Mouse (Mus musculus): ENCODE results near the gene Ywhab. TPM values are rescaled to one million over a fixed set of nuclear protein-coding genes. Genes with fewer than 3 reads are reported as not detected.

Ywhab gene
- polyA plus RNA-seq, 1 experiment from 2014 or later = 288 TPM

DNA sequence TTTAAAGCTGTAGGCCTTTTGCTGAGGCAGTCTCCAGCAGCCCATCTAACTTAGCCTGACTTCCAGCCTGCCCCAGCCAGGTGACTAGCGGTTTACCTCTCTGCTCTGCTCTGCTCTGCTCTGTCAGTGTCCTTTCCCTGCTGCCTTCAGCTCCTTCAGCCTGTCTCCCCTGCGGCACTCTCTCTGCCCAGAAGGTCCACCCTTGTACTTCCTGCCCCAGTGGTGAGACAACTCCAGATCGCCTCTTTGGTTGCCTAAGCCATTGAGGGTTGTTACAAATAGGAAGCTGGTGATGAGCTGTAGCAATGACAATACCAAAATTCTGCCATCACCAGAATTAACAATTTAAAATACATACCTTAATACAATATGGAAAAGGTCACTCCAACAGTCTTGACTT is 16.2 kb downstream of the Ywhab start:
- whole genome bisulfite sequencing = 84% methylated on average over 3 of the region's 3 CpGs
- Histone ChIP-seq H3K9me3 (no peaks in the 10 kb centered on the region), H3K36me3 (peaks cover 29% of the 10 kb centered on the region), H3K27ac (no peak overlapping the region), H3K9ac (no peak overlapping the region), H3K4me2 (no peak overlapping the region), H3K4me3 (replicated peaks) (no peak overlapping the region), H3K27me3 (replicated peaks) (no peaks in the 10 kb centered on the region), H3K4me1 (peaks cover 8% of the 10 kb centered on the region; the same call in 1 of the 2 replicates)
- no peak for ATAC-seq (ENCODE audit: insufficient read depth, low FRiP score, low read depth)

GRCm38 (mm10) chr2:164015304-164015703 is 20.5 kb downstream of the Ywhab start:
- H3K9me3 ChIP-seq = no peaks in the 10 kb centered on the region
- H3K27me3 ChIP-seq (replicated peaks) = no peaks in the 10 kb centered on the region
- 91% methylated on average over 16 of the region's 16 CpGs for WGBS
- H3K27ac ChIP-seq = no peak overlapping the region
- peaks cover 59% of the 10 kb centered on the region for H3K36me3 ChIP-seq
- H3K4me1 ChIP-seq = 0 out of 2 replicates have a peak, but pooled peaks cover under 1% of the 10 kb centered on the region
- no peak overlapping the region for H3K9ac ChIP-seq
- ATAC-seq (ENCODE audit: insufficient read depth, low FRiP score, low read depth) = no peak
- no peak overlapping the region for H3K4me2 ChIP-seq
- H3K4me3 ChIP-seq (replicated peaks) = no peak overlapping the region

DNA sequence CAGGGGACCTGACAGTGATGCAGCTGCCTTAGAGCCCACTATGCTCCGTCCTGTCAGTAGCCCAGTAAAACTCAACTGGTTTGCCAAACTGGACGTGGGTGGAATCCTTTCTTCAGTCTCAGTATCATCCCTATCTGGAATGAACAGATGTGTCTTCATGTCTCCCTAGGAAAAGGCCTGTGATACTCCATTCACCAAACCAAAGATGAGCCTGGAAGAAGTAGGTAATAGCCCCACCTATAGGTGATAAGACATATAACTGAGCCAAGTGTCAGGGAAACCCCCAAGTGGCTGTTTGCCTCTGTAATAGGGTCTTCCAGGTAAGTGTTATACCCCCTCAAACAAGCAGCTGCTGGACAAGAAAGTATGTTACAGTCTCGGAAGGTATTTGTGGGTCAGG is 24.1 kb downstream of the Ywhab start:
- peaks cover 47% of the 10 kb centered on the region for H3K36me3 ChIP-seq

GRCm38 (mm10) chr2:164019943-164020342 is 25.2 kb downstream of the Ywhab start:
- H3K36me3 ChIP-seq = peaks cover 39% of the 10 kb centered on the region

More for the DNA sequence above, 24.1 kb downstream of the Ywhab start:
- WGBS = 88% methylated on average over 3 of the region's 3 CpGs
- Histone ChIP-seq H3K9ac (no peak overlapping the region), H3K27me3 (replicated peaks) (no peaks in the 10 kb centered on the region), H3K4me3 (replicated peaks) (no peak overlapping the region), H3K9me3 (no peaks in the 10 kb centered on the region), H3K27ac (no peak overlapping the region), H3K4me2 (no peak overlapping the region), H3K4me1 (no peaks in the 10 kb centered on the region)
- no peak for ATAC-seq (ENCODE audit: insufficient read depth, low FRiP score, low read depth)

DNA sequence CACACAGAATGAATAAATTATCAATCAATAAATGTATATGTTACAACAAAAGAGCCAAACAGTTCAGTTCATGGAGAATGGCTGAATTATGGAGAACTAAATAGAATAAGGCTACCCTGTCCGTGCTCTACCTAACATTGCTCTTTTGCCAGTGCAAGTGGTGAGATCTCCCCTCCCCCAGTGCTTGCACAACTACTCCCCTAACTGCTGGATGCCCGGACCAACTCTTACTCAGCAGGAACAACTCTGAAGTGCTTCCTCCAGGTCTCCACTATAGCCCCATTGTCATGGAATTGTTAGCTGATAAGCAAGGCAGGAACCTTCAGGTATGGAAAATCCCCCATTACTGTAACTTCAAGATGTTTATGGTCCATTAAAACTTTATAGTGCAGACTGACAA is 27.3 kb downstream of the Ywhab start:
- 51% methylated on average over 2 of the region's 2 CpGs for WGBS
- Histone ChIP-seq H3K4me2 (no peak overlapping the region), H3K36me3 (peaks cover 22% of the 10 kb centered on the region), H3K4me1 (no peaks in the 10 kb centered on the region), H3K9me3 (no peaks in the 10 kb centered on the region), H3K27me3 (replicated peaks) (no peaks in the 10 kb centered on the region), H3K4me3 (replicated peaks) (no peak overlapping the region), H3K9ac (no peak overlapping the region), H3K27ac (no peak overlapping the region)
- no peak for ATAC-seq (ENCODE audit: insufficient read depth, low FRiP score, low read depth)

More at GRCm38 (mm10) chr2:164019943-164020342, 25.2 kb downstream of the Ywhab start:
- ATAC-seq (ENCODE audit: insufficient read depth, low FRiP score, low read depth) = no peak
- Histone ChIP-seq H3K27me3 (replicated peaks) (no peaks in the 10 kb centered on the region), H3K4me3 (replicated peaks) (no peak overlapping the region), H3K9ac (no peak overlapping the region), H3K4me2 (no peak overlapping the region), H3K9me3 (no peaks in the 10 kb centered on the region), H3K4me1 (no peaks in the 10 kb centered on the region), H3K27ac (no peak overlapping the region)
- WGBS = 79% methylated on average over 4 of the region's 4 CpGs

- H3K4me2 ChIP-seq = no peak within 1 kb of the TSS
- H3K36me3 ChIP-seq = no peaks in the 10 kb centered on the region
- no peak within 1 kb of the TSS for H3K4me3 ChIP-seq (replicated peaks)
- ATAC-seq (ENCODE audit: insufficient read depth, low FRiP score, low read depth) = no peak
- no peaks in the 10 kb centered on the region for H3K4me1 ChIP-seq
- H3K27me3 ChIP-seq (replicated peaks) = no peaks in the 10 kb centered on the region
- 81% methylated on average over 16 of the region's 16 CpGs for WGBS
- H3K9ac ChIP-seq = no peak within 1 kb of the TSS
- H3K9me3 ChIP-seq = no peaks in the 10 kb centered on the region
- no peak within 1 kb of the TSS for H3K27ac ChIP-seq
Measured at GRCm38 (mm10) chr2:164025150-164025549, 30.4 kb downstream of the Ywhab start, which contains the start of gene Pabpc1l. Gene Pabpc1l (plus strand): TSS chr2:164025450.

DNA sequence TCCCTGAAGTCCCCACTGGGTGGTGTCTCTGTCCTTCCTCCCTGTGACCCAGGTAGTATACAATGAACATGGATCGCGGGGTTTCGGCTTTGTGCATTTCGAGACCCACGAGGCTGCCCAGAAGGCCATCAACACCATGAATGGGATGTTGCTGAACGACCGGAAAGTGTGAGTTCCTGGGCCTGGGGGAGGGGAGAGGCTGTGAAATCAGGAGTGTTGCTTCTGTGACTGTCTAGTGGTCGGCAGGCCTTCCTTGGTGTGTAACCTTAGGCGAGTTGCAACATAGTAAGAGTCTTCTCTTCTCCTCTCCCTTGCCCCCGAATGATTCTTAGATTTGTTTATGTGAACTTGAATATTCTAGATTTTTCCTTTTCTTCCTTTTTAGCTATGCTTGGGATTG is 36.4 kb downstream of the Ywhab start:
- 66% methylated on average over 10 of the region's 10 CpGs for WGBS
- Histone ChIP-seq H3K36me3 (no peaks in the 10 kb centered on the region), H3K4me1 (no peaks in the 10 kb centered on the region), H3K9me3 (no peaks in the 10 kb centered on the region), H3K27me3 (replicated peaks) (no peaks in the 10 kb centered on the region), H3K4me3 (replicated peaks) (no peak overlapping the region), H3K4me2 (no peak overlapping the region), H3K27ac (no peak overlapping the region), H3K9ac (no peak overlapping the region)
- no peak for ATAC-seq (ENCODE audit: insufficient read depth, low FRiP score, low read depth)

GRCm38 (mm10) chr2:164032973-164033372 is 38.2 kb downstream of the Ywhab start:
- no peak overlapping the region for H3K4me3 ChIP-seq (replicated peaks)
- WGBS = 83% methylated on average over 3 of the region's 3 CpGs
- no peaks in the 10 kb centered on the region for H3K36me3 ChIP-seq
- H3K4me1 ChIP-seq = no peaks in the 10 kb centered on the region
- no peak overlapping the region for H3K4me2 ChIP-seq
- H3K27ac ChIP-seq = no peak overlapping the region
- no peak overlapping the region for H3K9ac ChIP-seq
- no peaks in the 10 kb centered on the region for H3K27me3 ChIP-seq (replicated peaks)
- no peaks in the 10 kb centered on the region for H3K9me3 ChIP-seq
- ATAC-seq (ENCODE audit: insufficient read depth, low FRiP score, low read depth) = no peak

- no peaks in the 10 kb centered on the region for H3K27me3 ChIP-seq (replicated peaks)
- no peaks in the 10 kb centered on the region for H3K4me1 ChIP-seq
- no peaks in the 10 kb centered on the region for H3K9me3 ChIP-seq
- H3K27ac ChIP-seq = no peak overlapping the region
- H3K4me2 ChIP-seq = no peak overlapping the region
- WGBS = 40% methylated on average over 10 of the region's 10 CpGs
- no peak for ATAC-seq (ENCODE audit: insufficient read depth, low FRiP score, low read depth)
- no peak overlapping the region for H3K4me3 ChIP-seq (replicated peaks)
- no peak overlapping the region for H3K9ac ChIP-seq
- no peaks in the 10 kb centered on the region for H3K36me3 ChIP-seq
Measured at GRCm38 (mm10) chr2:164036520-164037019, 41.8 kb downstream of the Ywhab start.

DNA sequence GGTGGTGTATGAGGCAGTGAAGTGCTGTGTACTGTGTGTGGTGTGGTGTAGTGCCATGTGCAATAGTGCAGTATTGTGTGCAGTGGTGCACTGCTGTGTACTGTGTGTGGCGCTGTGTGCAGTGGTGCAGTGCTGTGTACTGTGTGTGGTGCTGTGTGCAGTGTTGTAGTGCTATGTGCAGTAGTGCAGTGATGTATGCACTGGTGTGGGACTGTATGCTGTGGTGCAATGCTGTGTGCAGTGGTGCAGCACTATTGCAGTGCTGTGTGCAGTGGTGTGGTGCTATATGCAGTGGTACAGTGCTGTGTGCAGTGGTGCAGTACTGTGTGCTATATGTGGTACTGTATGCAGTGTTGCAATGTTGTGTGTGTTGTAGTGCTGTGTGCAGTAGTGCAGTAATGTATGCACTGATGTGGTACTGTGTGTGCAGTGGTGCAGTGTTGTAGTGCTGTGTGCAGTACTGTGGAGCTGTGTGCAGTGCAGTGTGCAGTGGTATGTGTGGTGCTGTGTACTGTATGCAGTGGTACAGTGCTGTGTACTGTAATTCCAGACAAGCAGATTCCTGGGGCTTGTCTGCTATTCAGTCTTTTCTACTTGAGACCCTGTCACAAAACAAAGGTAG is 43.8 kb downstream of the Ywhab start:
- Histone ChIP-seq H3K4me3 (replicated peaks) (no peak overlapping the region), H3K9ac (no peak overlapping the region), H3K36me3 (no peaks in the 10 kb centered on the region), H3K27ac (no peak overlapping the region), H3K4me2 (no peak overlapping the region), H3K9me3 (no peaks in the 10 kb centered on the region), H3K27me3 (replicated peaks) (no peaks in the 10 kb centered on the region), H3K4me1 (no peaks in the 10 kb centered on the region)
- no peak for ATAC-seq (ENCODE audit: insufficient read depth, low FRiP score, low read depth)
- 92% methylated on average over 1 of the region's 1 CpGs for WGBS

DNA sequence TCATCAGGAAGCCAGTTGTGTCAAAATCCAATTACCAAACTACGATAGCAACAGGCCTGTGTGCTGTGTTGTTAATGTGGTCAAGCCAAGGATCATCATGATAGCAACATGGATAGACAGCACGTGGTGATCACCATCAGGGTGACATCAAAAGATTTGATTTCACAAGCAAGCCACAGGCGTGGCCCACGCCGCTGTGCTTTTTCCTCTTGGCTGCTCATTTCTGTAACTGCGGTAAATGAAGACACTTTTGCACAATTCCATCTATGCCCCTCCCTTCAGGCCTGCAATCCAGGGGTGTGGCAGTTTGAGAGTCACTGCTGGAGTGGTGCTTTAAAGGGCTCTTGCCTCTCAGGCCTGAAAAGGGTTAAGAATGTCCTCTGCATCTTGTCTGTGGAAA is 46.2 kb downstream of the Ywhab start:
- Histone ChIP-seq H3K27ac (no peak overlapping the region), H3K36me3 (no peaks in the 10 kb centered on the region), H3K9ac (no peak overlapping the region), H3K4me2 (no peak overlapping the region), H3K4me1 (no peaks in the 10 kb centered on the region), H3K9me3 (no peaks in the 10 kb centered on the region), H3K4me3 (replicated peaks) (no peak overlapping the region), H3K27me3 (replicated peaks) (no peaks in the 10 kb centered on the region)
- WGBS = 84% methylated on average over 6 of the region's 6 CpGs
- ATAC-seq (ENCODE audit: insufficient read depth, low FRiP score, low read depth) = no peak

GRCm38 (mm10) chr2:164041523-164041922 is 46.8 kb downstream of the Ywhab start:
- H3K4me3 ChIP-seq (replicated peaks) = no peak overlapping the region
- WGBS = 60% methylated on average over 2 of the region's 2 CpGs
- no peaks in the 10 kb centered on the region for H3K9me3 ChIP-seq
- H3K27ac ChIP-seq = no peak overlapping the region
- H3K9ac ChIP-seq = no peak overlapping the region
- no peaks in the 10 kb centered on the region for H3K36me3 ChIP-seq
- no peaks in the 10 kb centered on the region for H3K4me1 ChIP-seq
- H3K4me2 ChIP-seq = no peak overlapping the region
- no peak for ATAC-seq (ENCODE audit: insufficient read depth, low FRiP score, low read depth)
- H3K27me3 ChIP-seq (replicated peaks) = no peaks in the 10 kb centered on the region

Data from stomach, embryonic 15.5 days (tissue).